Mouse (Mus musculus) E14TG2a.4 (cell line): Measurements from ENCODE around the gene Hmcn2.

Experiments
- H3K27me3 ChIP-seq: 2 replicates; pipeline ENCODE4 v1.6.1; 2014; ENCODE audit warnings: low read length, control low read depth; ENCODE audit not compliant: insufficient read depth
- H3K36me3 ChIP-seq: 2 replicates; pipeline ENCODE4 v1.6.1; 2014; ENCODE audit warnings: low read length, control low read depth; ENCODE audit not compliant: insufficient read depth
- H3K4me1 ChIP-seq: replicated peaks from 2 replicates; pipeline ENCODE4 v1.6.1; 2014; ENCODE audit warnings: low read depth, low read length, control low read depth
- H3K4me3 ChIP-seq: replicated peaks from 2 replicates; pipeline ENCODE4 v1.5.1; 2014; ENCODE audit warnings: mild to moderate bottlenecking, low read length
- H3K9me3 ChIP-seq: 2 replicates; pipeline ENCODE4 v1.6.1; 2014; ENCODE audit warnings: low read length, control low read depth
- CTCF ChIP-seq: conservative IDR thresholded peaks from 2 replicates; pipeline ENCODE4 v1.5.1; 2014; ENCODE audit warnings: low read length
- NANOG ChIP-seq: IDR thresholded peaks from 2 replicates; pipeline ENCODE4 v1.6.1; 2014; ENCODE audit warnings: borderline replicate concordance, low read length, mixed read lengths
- POU5F1 ChIP-seq: IDR thresholded peaks from 2 replicates; pipeline ENCODE4 v1.6.1; 2014; ENCODE audit warnings: low read length, borderline replicate concordance

The Hmcn2 gene

GRCm38 (mm10) chr2:31319200-31319599 is 5.0 kb downstream of the Hmcn2 start:
- TF ChIP-seq CTCF (no peak), POU5F1 (no peak), NANOG (no peak)
- no peak overlapping the region for H3K4me3 ChIP-seq
- peaks cover 49% of the 10 kb centered on the region for H3K27me3 ChIP-seq
- no peaks in the 10 kb centered on the region for H3K9me3 ChIP-seq
- H3K4me1 ChIP-seq: peaks cover 29% of the 10 kb centered on the region
- no peaks in the 10 kb centered on the region for H3K36me3 ChIP-seq

GRCm38 (mm10) chr2:31327186-31327585 is 13.0 kb downstream of the Hmcn2 start:
- no peak overlapping the region for H3K4me3 ChIP-seq
- peaks cover 5% of the 10 kb centered on the region; the same call in 1 of the 2 replicates for H3K9me3 ChIP-seq
- H3K36me3 ChIP-seq: no peaks in the 10 kb centered on the region
- no peaks in the 10 kb centered on the region for H3K27me3 ChIP-seq
- peaks cover 27% of the 10 kb centered on the region for H3K4me1 ChIP-seq
- TF ChIP-seq NANOG (no peak), POU5F1 (no peak), CTCF (no peak)

- no peak for TF ChIP-seq NANOG
- no peak for TF ChIP-seq POU5F1
- TF ChIP-seq CTCF: no peak
- Histone ChIP-seq H3K4me1 (peaks cover 13% of the 10 kb centered on the region), H3K27me3 (peaks cover 15% of the 10 kb centered on the region; the same call in 1 of the 2 replicates), H3K4me3 (no peak overlapping the region), H3K36me3 (no peaks in the 10 kb centered on the region), H3K9me3 (no peaks in the 10 kb centered on the region)
Observed at GRCm38 (mm10) chr2:31337706-31338330, 23.6 kb downstream of the Hmcn2 start.

GRCm38 (mm10) chr2:31339826-31340225 is 25.6 kb downstream of the Hmcn2 start:
- H3K9me3 ChIP-seq: no peaks in the 10 kb centered on the region
- no peaks in the 10 kb centered on the region for H3K36me3 ChIP-seq
- no peak overlapping the region for H3K4me3 ChIP-seq
- TF ChIP-seq NANOG (no peak), POU5F1 (no peak), CTCF (no peak)
- H3K27me3 ChIP-seq: peaks cover 15% of the 10 kb centered on the region; the same call in 1 of the 2 replicates
- H3K4me1 ChIP-seq: no peaks in the 10 kb centered on the region

- Histone ChIP-seq H3K4me1 (no peaks in the 10 kb centered on the region), H3K9me3 (0 out of 2 replicates have a peak, but pooled peaks cover 3% of the 10 kb centered on the region), H3K27me3 (peaks cover 17% of the 10 kb centered on the region; the same call in 1 of the 2 replicates), H3K36me3 (no peaks in the 10 kb centered on the region), H3K4me3 (no peak overlapping the region)
- TF ChIP-seq NANOG (no peak), CTCF (no peak), POU5F1 (no peak)
Observed at GRCm38 (mm10) chr2:31341726-31342535, 27.7 kb downstream of the Hmcn2 start.

GRCm38 (mm10) chr2:31346096-31346495 is 31.9 kb downstream of the Hmcn2 start:
- H3K9me3 ChIP-seq: 0 out of 2 replicates have a peak, but pooled peaks cover 3% of the 10 kb centered on the region
- no peaks in the 10 kb centered on the region for H3K36me3 ChIP-seq
- H3K4me1 ChIP-seq: no peaks in the 10 kb centered on the region
- TF ChIP-seq NANOG (no peak), CTCF (no peak), POU5F1 (no peak)
- peaks cover 33% of the 10 kb centered on the region for H3K27me3 ChIP-seq
- no peak overlapping the region for H3K4me3 ChIP-seq

GRCm38 (mm10) chr2:31348373-31348772 is 34.2 kb downstream of the Hmcn2 start:
- Histone ChIP-seq H3K9me3 (0 out of 2 replicates have a peak, but pooled peaks cover 3% of the 10 kb centered on the region), H3K36me3 (no peaks in the 10 kb centered on the region), H3K4me3 (no peak overlapping the region), H3K27me3 (peaks cover 40% of the 10 kb centered on the region), H3K4me1 (no peaks in the 10 kb centered on the region)
- no peak for TF ChIP-seq NANOG
- TF ChIP-seq POU5F1: no peak
- TF ChIP-seq CTCF: no peak

GRCm38 (mm10) chr2:31348850-31349249 is 34.6 kb downstream of the Hmcn2 start:
- Histone ChIP-seq H3K27me3 (peaks cover 40% of the 10 kb centered on the region), H3K9me3 (0 out of 2 replicates have a peak, but pooled peaks cover 3% of the 10 kb centered on the region), H3K36me3 (no peaks in the 10 kb centered on the region)

GRCm38 (mm10) chr2:31356771-31357170 is 42.6 kb downstream of the Hmcn2 start:
- Histone ChIP-seq H3K4me1 (no peaks in the 10 kb centered on the region), H3K27me3 (peaks cover 11% of the 10 kb centered on the region; the same call in 1 of the 2 replicates), H3K4me3 (no peak overlapping the region), H3K36me3 (no peaks in the 10 kb centered on the region), H3K9me3 (no peaks in the 10 kb centered on the region)
- TF ChIP-seq POU5F1 (no peak), CTCF (no peak), NANOG (no peak)

More at GRCm38 (mm10) chr2:31348850-31349249, 34.6 kb downstream of the Hmcn2 start:
- H3K4me1 ChIP-seq: no peaks in the 10 kb centered on the region
- H3K4me3 ChIP-seq: no peak overlapping the region
- no peak for TF ChIP-seq POU5F1
- no peak for TF ChIP-seq CTCF
- no peak for TF ChIP-seq NANOG
